ENCODE assay signal across 23 mouse cellular contexts in genomic region chr3:120823536-120823935, GRCm38 (mm10).
DNase-seq lines count a peak whose midpoint lies in the region; TF ChIP-seq lines count a peak whose summit lies in the region.
"Had no signal": no experiment of that assay in that cellular context is flagged by ENCODE, and none has a peak within 500 bp of the region (broad histone marks: within the 10 kb centered on the region; RNA-seq: fewer than 3 reads in every experiment).

No protein-coding gene starts in this region.

- H3K4me1 ChIP-seq in testis, adult 2 months (ENCODE audit: control insufficient read depth, insufficient read depth, low read length), result no peaks in the 10 kb centered on the region
- H3K4me1 ChIP-seq: embryonic facial prominence, embryonic 10.5 days; embryonic facial prominence, embryonic 12.5 days; forebrain, embryonic 13.5 days; forebrain, embryonic 15.5 days had no signal

- TF ChIP-seq CTCF in testis, adult 2 months (IDR thresholded peaks at IDR 0.05; ENCODE audit: control insufficient read depth, insufficient read depth, insufficient replicate concordance, low read depth, low read length), result no peak

- no peak overlapping the region for H3K27ac ChIP-seq in testis, adult 2 months (ENCODE audit: control insufficient read depth, insufficient read depth, low read depth, low read length)
- H3K27ac ChIP-seq: embryonic facial prominence, embryonic 10.5 days; embryonic facial prominence, embryonic 12.5 days; forebrain, embryonic 13.5 days; forebrain, embryonic 15.5 days had no signal

- no peaks in the 10 kb centered on the region for H3K27me3 ChIP-seq in testis, adult 2 months (ENCODE audit: control insufficient read depth, insufficient read depth, low read length)
- H3K27me3 ChIP-seq: CH12.LX; embryonic facial prominence, embryonic 12.5 days; forebrain, embryonic 13.5 days; forebrain, embryonic 15.5 days; Patski had no signal

- H3K4me3 ChIP-seq in testis, adult 2 months (ENCODE audit: control insufficient read depth, low read depth, low read length), result peak overlapping the region; percentile 65
- H3K4me3 ChIP-seq: embryonic facial prominence, embryonic 10.5 days; embryonic facial prominence, embryonic 12.5 days; forebrain, embryonic 13.5 days; forebrain, embryonic 15.5 days had no signal

- no peak for TF ChIP-seq POLR2A in testis, adult 2 months (IDR thresholded peaks at IDR 0.05; ENCODE audit: control insufficient read depth, low read depth, low read length)

- no peak for DNase-seq in testis, postnatal 10 days (ENCODE audit: low spot score)
- DNase-seq in R1 (ENCODE audit: low read depth, low spot score), result peak; percentile 91
- peak; percentile 66 for DNase-seq in testis, postnatal 14 days (ENCODE audit: low spot score)
- DNase-seq in kidney, postnatal 10 days, result no peak
- DNase-seq in heart, adult 18-20 months, result no peak
- DNase-seq: adrenal gland, adult 8-10 months; adrenal gland, postnatal 14 days; adrenal gland, postnatal 36 days; B cell, adult 2 months; cerebellum, adult 11-12 months; cerebellum, adult 2 months; cerebellum, adult 9-10 months; cerebellum, postnatal 10 days; cerebellum, postnatal 25 days; forebrain, postnatal 0 days had no signal

- H3K36me3 ChIP-seq in testis, adult 2 months (ENCODE audit: control insufficient read depth, insufficient read depth, low read length), result no peaks in the 10 kb centered on the region
- H3K36me3 ChIP-seq: embryonic facial prominence, embryonic 10.5 days; embryonic facial prominence, embryonic 12.5 days; forebrain, embryonic 15.5 days; G1E had no signal

Comparison
In these comparisons a context has a peak if more than half of its experiments do, and no peak if none do; other contexts are left out.
1. DNase-seq: peak in R1 (single experiment) and testis, postnatal 14 days (single experiment); none in testis, postnatal 10 days (single experiment), kidney, postnatal 10 days (single experiment) and heart, adult 18-20 months (0 of 2).